7 mouse cellular contexts compared by ENCODE assay signal in the genomic region with DNA sequence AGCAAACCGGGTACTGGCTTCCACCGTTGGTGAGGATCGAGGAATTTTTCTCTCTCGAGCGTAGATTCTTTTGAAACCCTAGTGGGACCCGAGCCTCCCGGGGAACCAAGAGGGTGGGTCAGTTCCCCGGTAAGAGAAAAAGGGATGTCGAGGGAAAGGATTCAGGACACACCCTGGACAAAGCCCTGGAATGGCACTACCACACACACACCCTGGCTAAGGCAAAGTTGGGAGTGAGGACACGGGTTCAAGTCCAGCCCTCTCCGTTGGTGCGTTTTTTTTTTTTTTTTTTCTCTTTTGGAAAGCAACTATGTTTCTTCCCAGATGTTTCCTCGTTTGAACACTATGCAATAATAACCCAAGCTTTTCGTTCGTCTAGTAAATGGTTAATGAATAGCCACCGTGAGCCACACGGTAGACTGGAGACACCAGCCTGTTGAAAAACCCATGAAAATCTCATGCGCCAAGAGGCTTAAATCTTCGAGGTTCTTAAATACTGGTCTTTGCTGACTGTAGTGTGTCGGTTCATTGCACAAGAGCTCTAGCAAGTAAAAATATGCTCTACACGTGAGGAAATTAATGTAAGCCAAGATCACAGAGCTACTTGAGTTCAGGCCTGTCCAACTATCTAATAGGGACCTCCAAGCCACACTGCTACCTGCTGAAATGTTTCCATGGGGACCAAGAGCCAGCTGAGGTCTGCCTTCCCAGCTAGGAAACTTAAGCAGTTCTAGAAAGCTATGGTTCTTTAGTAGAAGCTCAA. TPM values are rescaled to one million over a fixed set of nuclear protein-coding genes. Genes with fewer than 3 reads are reported as not detected.
DNase-seq lines count a peak whose midpoint lies in the region; ATAC-seq lines count a peak whose summit lies in the region.

No protein-coding gene starts in this region.

- WGBS in lung, embryonic 16.5 days = 11% methylated on average over 21 of the region's 21 CpGs
- WGBS in embryonic facial prominence, embryonic 14.5 days = 26% methylated on average over 21 of the region's 21 CpGs
- WGBS in limb, embryonic 10.5 days = 33% methylated on average over 21 of the region's 21 CpGs

- H3K4me1 ChIP-seq in lung, embryonic 16.5 days (replicated peaks; ENCODE audit: control insufficient read depth, insufficient read depth, low read length) = peaks cover 15% of the 10 kb centered on the region
- peaks cover 12% of the 10 kb centered on the region for H3K4me1 ChIP-seq in embryonic facial prominence, embryonic 14.5 days (ENCODE audit: control insufficient read depth, insufficient read depth, low read length)
- peaks cover 31% of the 10 kb centered on the region for H3K4me1 ChIP-seq in limb, embryonic 10.5 days

- H3K27ac ChIP-seq in lung, embryonic 16.5 days (ENCODE audit: low read length) = peak overlapping the region; percentile 98
- peak overlapping the region; percentile 98 for H3K27ac ChIP-seq in embryonic facial prominence, embryonic 14.5 days (replicated peaks; ENCODE audit: low read depth, low read length)
- peak overlapping the region; percentile 97 for H3K27ac ChIP-seq in limb, embryonic 10.5 days

- H3K27me3 ChIP-seq in lung, embryonic 16.5 days (ENCODE audit: control insufficient read depth, insufficient read depth, low read depth, low read length) = no peaks in the 10 kb centered on the region
- H3K27me3 ChIP-seq in embryonic facial prominence, embryonic 14.5 days (replicated peaks; ENCODE audit: control insufficient read depth, insufficient read depth, low read length) = no peaks in the 10 kb centered on the region
- no peaks in the 10 kb centered on the region for H3K27me3 ChIP-seq in limb, embryonic 10.5 days (ENCODE audit: low read depth, poor library complexity, severe bottlenecking)
- H3K27me3 ChIP-seq in splenic B cell, adult 2 months (ENCODE audit: control insufficient read depth, insufficient read depth, low read length, poor library complexity, severe bottlenecking) = no peaks in the 10 kb centered on the region

- peak overlapping the region; percentile 93 for H3K9ac ChIP-seq in lung, embryonic 16.5 days (ENCODE audit: low read length)
- H3K9ac ChIP-seq in embryonic facial prominence, embryonic 14.5 days (ENCODE audit: low read depth, low read length) = peak overlapping the region; percentile 89

- ATAC-seq in lung, embryonic 16.5 days (ENCODE audit: low read depth) = no peak
- ATAC-seq in embryonic facial prominence, embryonic 14.5 days (ENCODE audit: low read depth) = no peak

- peak overlapping the region; percentile 55 for H3K4me2 ChIP-seq in lung, embryonic 16.5 days (ENCODE audit: low read depth, low read length)
- peak overlapping the region; percentile 84 for H3K4me2 ChIP-seq in embryonic facial prominence, embryonic 14.5 days (ENCODE audit: low read depth, low read length)

- H3K36me3 ChIP-seq in lung, embryonic 16.5 days (ENCODE audit: control insufficient read depth, insufficient read depth, low read length) = peaks cover 30% of the 10 kb centered on the region
- peaks cover 44% of the 10 kb centered on the region for H3K36me3 ChIP-seq in embryonic facial prominence, embryonic 14.5 days (ENCODE audit: control insufficient read depth, insufficient read depth, low read length)
- peaks cover 44% of the 10 kb centered on the region for H3K36me3 ChIP-seq in limb, embryonic 10.5 days
- peaks cover 4% of the 10 kb centered on the region; the same call in 1 of the 2 replicates for H3K36me3 ChIP-seq in splenic B cell, adult 2 months (ENCODE audit: control insufficient read depth, insufficient read depth, low read length, poor library complexity, severe bottlenecking)

- peak overlapping the region; percentile 91 for H3K4me3 ChIP-seq in lung, embryonic 16.5 days (ENCODE audit: low read length)
- peak overlapping the region; percentile 73 for H3K4me3 ChIP-seq in embryonic facial prominence, embryonic 14.5 days (ENCODE audit: low read depth, low read length)
- H3K4me3 ChIP-seq in limb, embryonic 10.5 days = peak overlapping the region; percentile 90

- H3K9me3 ChIP-seq in lung, embryonic 16.5 days (ENCODE audit: control insufficient read depth, low read length) = no peaks in the 10 kb centered on the region
- H3K9me3 ChIP-seq in embryonic facial prominence, embryonic 14.5 days (ENCODE audit: control insufficient read depth, low read length) = 0 out of 2 replicates have a peak, but pooled peaks cover 4% of the 10 kb centered on the region
- no peaks in the 10 kb centered on the region for H3K9me3 ChIP-seq in limb, embryonic 10.5 days (replicated peaks)

- DNase-seq in lung, postnatal 10 days = no peak
- no peak for DNase-seq in embryonic facial prominence, embryonic 14.5 days (ENCODE audit: low spot score)
- no peak for DNase-seq in limb, embryonic 10.5 days (ENCODE audit: low spot score)
- peak; percentile 13 for DNase-seq in splenic B cell, adult 2 months (ENCODE audit: low read depth, low spot score)
- DNase-seq in gastrocnemius, postnatal 25 days = no peak
- no peak for DNase-seq in gastrocnemius, postnatal 4 days (ENCODE audit: low spot score in 2 of 2)

RNA-seq across cellular contexts. Expression of a gene that starts 0.5 kb away (rescaled TPM):
- polyA plus RNA-seq in lung, embryonic 16.5 days (2015; fragmentation: Nextera tagmentation; extraction: Ambion mirVana) = 39.6 and 45.5 TPM in 2 replicates
- 36.3 and 38.0 TPM in 2 replicates for polyA plus RNA-seq in embryonic facial prominence, embryonic 14.5 days (2014; fragmentation: Nextera tagmentation; extraction: Ambion mirVana)
- polyA plus RNA-seq in limb, embryonic 10.5 days (2016; fragmentation: Nextera tagmentation; extraction: Ambion mirVana) = 42.0 and 45.2 TPM in 2 replicates
- 1 to 10 TPM; 5.1 TPM for total RNA-seq in gastrocnemius, postnatal 25 days (2021)
- 10 to 100 TPM; 17.9 to 22.2 TPM for total RNA-seq in gastrocnemius, postnatal 4 days (2021)

RNA-seq across cellular contexts. Expression of a gene that starts 0.9 kb away (rescaled TPM):
- 8.5 and 9.8 TPM in 2 replicates for polyA plus RNA-seq in lung, embryonic 16.5 days (2015; fragmentation: Nextera tagmentation; extraction: Ambion mirVana)
- polyA plus RNA-seq in embryonic facial prominence, embryonic 14.5 days (2014; fragmentation: Nextera tagmentation; extraction: Ambion mirVana) = 8.4 and 8.9 TPM in 2 replicates
- 10.3 and 11.5 TPM in 2 replicates for polyA plus RNA-seq in limb, embryonic 10.5 days (2016; fragmentation: Nextera tagmentation; extraction: Ambion mirVana)
- total RNA-seq in gastrocnemius, postnatal 25 days (2021) = 1 to 10 TPM; 3.3 to 3.4 TPM
- total RNA-seq in gastrocnemius, postnatal 4 days (2021) = 10 to 100 TPM; 11.8 to 12.6 TPM

RNA-seq across cellular contexts. Expression of a gene that starts 19.4 kb away (rescaled TPM):
- 13.1 and 14.1 TPM in 2 replicates for polyA plus RNA-seq in lung, embryonic 16.5 days (2015; fragmentation: Nextera tagmentation; extraction: Ambion mirVana)
- 14.9 and 15.3 TPM in 2 replicates for polyA plus RNA-seq in embryonic facial prominence, embryonic 14.5 days (2014; fragmentation: Nextera tagmentation; extraction: Ambion mirVana)
- 9.5 and 10.3 TPM in 2 replicates for polyA plus RNA-seq in limb, embryonic 10.5 days (2016; fragmentation: Nextera tagmentation; extraction: Ambion mirVana)
- total RNA-seq in gastrocnemius, postnatal 25 days (2021) = 10 to 100 TPM; 15.4 to 18.0 TPM
- total RNA-seq in gastrocnemius, postnatal 4 days (2021) = 10 to 100 TPM; 51.0 to 54.5 TPM

RNA-seq across cellular contexts. Expression of a gene that starts 22.3 kb away (rescaled TPM):
- 0.45 and 0.80 TPM in 2 replicates for polyA plus RNA-seq in lung, embryonic 16.5 days (2015; fragmentation: Nextera tagmentation; extraction: Ambion mirVana)
- polyA plus RNA-seq in embryonic facial prominence, embryonic 14.5 days (2014; fragmentation: Nextera tagmentation; extraction: Ambion mirVana) = 0.50 TPM in 1 of 2 replicates, not detected in the other
- not detected in 2 replicates for polyA plus RNA-seq in limb, embryonic 10.5 days (2016; fragmentation: Nextera tagmentation; extraction: Ambion mirVana)
- total RNA-seq in gastrocnemius, postnatal 25 days (2021) = not detected
- not detected for total RNA-seq in gastrocnemius, postnatal 4 days (2021)

RNA-seq across cellular contexts. Expression of a gene that starts 26.2 kb away (rescaled TPM):
- 0.94 and 1.6 TPM in 2 replicates for polyA plus RNA-seq in lung, embryonic 16.5 days (2015; fragmentation: Nextera tagmentation; extraction: Ambion mirVana)
- polyA plus RNA-seq in embryonic facial prominence, embryonic 14.5 days (2014; fragmentation: Nextera tagmentation; extraction: Ambion mirVana) = 0.34 and 1.7 TPM in 2 replicates
- 0.04 TPM in 1 of 2 replicates, not detected in the other for polyA plus RNA-seq in limb, embryonic 10.5 days (2016; fragmentation: Nextera tagmentation; extraction: Ambion mirVana)
- total RNA-seq in gastrocnemius, postnatal 25 days (2021) = under 1 TPM; 0.48 to 0.49 TPM
- 1 to 10 TPM; 1.3 to 1.5 TPM for total RNA-seq in gastrocnemius, postnatal 4 days (2021)
